Mouse (Mus musculus) MN1 (cell line): ENCODE results near the gene Cd101.
A peak's percentile ranks its signal among the peaks of the same experiment; 100 is the strongest.

ENCODE experiments used
- DNase-seq: peaks from one replicate; pipeline ENCODE4 v3.0.0-alpha.2; 2016; ENCODE audit warnings: low spot score

Cd101 gene

DNA sequence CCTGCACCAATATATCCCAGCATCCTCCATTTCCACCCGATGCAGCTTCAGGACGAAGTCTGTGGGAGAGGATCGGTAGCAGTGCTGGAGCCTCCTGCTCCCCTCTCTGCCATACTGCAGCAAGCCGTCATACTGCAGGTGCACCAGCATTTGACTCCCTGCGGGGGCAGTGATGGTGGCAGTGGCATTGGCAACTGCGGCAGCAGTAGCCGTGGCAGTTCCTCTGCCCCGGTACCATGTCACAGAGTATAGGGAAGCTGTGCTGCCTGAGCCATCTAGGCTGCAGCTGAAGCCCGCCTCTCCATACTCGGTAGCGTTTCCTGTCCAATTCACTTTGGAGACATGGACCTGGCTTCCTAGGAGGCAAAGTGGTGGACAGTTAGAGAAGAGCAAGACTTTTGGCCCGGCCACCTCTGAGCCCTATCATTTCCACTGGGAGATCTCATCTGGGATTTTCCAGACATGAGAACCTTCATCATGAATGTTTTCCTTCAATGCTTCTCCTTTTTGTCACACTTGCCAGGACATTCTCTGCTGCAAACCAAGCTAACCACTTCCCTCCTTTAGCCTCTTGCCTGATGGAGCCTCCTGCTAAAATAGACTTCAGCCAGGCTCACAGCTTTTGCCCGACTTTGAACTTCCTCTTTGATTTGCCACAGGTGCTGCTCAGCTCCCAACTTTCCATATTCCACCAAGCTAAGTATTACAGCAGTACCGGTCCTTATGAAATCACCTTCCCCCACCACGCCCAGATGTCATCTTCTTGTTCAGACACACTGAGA lies 25.6 kb downstream of the Cd101 start:
- DNase-seq, result no peak

DNA sequence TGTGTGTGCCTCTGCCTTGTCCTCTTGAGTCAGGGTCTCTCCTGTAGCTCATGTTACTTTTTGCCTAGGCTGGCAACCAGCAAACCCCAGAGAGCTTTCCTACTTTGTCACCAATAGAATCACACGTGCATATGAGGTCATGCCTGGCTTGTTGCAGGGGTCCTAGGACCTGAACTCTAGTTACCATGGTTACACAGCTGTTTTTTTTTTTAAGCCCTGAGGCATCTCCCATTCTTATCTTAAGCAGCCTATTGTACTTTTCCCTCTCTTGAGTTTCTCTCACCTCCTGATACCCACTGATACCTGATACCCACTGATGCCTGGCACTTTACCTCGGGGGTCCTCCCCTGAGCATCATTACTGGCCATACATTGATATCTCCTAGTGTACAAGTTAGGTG lies 29.6 kb downstream of the Cd101 start:
- DNase-seq, result no peak

DNA sequence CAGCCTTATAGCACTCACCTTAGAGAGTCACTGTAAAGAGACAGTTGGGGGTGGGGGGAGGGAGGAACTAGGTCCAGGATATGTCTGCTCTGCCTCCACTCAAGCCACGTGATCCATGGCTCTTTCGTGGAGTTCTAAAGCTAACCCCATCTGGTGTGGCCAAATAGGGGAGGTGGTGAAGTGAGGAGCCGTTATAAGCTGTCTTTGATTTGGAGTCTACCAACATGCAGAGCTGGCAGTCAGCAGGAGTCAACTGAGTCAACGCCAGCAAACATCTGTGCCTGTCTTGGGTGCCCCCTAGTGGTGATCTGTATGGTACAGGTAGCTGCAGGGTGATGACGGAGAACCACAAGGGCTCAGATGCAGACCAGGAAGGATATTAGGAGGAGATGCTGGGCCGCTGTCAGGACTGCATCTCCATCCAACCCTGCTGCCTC lies 30.4 kb downstream of the Cd101 start:
- DNase-seq, result peak; percentile 58

DNA sequence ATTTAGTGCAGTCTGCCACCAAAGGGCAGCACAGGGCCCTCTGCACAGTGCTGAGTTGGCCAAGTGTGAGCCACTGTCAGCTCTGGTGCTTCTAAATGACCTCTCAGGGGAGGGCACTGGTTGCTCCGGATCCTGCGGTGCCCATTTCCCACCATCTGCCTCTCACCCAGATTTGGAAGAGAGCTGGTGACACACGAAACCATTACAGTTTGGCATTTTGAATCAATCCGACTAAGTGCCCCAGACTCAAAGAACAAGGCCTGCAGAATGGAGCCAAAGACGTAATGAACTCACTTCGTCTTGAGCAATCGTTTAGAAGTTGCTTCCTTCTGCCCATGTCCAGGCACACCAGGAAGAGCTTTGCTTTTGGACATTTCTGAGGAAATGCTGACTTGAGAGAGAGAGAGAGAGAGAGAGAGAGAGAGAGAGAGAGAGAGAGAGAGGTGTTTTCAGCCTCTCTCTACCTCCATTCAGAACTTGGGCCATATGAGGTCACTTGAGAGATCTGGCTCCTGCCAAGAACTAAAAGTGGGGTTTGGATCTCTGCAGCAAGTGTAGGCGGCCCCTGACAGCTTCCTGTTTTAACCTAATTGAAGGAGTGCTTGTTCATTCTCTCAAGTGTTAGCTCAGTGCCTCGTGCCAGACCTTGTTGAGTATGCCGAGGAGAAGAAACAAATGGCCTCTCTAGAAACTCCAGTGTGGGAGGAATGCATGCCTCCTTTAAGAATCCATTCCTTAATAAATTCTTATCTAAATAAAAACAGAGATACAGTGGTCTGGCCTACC lies 31.4 kb downstream of the Cd101 start:
- peak; percentile 38 for DNase-seq

DNA sequence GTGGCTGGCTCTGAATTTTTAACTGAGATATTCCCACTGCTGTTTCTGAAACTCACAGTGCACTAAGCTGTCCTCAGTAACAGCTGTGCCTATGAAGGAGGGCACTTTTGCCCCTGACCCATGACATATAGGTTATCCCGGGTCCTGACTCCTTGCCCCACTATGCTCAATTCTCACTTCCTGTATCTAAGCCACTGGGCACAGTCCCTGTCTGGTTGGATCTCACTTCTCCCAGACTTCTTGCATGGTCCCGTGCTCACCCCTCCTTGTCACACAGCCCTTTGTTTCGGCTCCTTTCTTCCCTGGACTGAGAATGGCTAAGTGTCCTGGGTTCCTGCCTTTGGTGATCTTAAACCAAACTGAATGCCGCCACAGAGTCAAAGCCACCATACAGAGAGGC lies 35.1 kb downstream of the Cd101 start:
- no peak for DNase-seq

DNA sequence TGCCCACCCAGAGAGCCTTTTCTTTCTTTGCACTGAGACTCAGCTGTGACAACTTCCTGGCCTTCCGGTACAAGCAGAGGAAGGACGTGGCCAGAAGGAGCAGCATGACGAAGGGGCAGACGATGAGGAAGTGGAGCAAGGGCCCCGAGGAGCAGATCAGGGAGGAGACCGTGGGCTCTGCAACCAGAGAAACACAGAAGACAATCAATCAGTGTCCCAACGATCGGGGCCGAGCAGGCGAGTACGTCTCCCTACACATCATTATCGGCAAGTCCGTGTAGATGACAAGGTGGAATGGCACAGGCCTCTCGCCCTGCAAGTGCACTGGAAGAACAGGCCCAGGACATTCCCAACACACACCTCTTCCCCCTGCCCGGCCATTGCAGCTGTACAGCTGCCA lies 35.6 kb downstream of the Cd101 start:
- no peak for DNase-seq

DNA sequence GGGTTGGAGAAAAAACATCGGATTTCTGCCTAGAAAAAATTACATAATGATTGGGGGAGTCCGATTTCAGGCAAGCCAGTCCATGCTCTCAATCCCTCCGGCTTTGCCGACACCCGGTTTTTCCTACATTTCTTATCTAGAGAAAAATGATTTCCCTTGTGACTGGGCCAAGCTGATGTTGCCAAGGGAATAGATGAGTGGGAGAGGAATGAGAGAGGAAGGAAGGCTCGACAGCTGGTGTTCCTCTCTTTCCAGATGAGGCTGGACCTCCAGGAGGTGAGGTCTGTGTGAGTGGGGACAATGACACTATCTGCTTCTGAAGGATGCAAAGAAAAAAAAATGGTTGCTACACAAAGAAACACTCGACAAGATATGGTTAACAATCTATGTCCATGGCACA lies 36.2 kb downstream of the Cd101 start:
- no peak for DNase-seq

DNA sequence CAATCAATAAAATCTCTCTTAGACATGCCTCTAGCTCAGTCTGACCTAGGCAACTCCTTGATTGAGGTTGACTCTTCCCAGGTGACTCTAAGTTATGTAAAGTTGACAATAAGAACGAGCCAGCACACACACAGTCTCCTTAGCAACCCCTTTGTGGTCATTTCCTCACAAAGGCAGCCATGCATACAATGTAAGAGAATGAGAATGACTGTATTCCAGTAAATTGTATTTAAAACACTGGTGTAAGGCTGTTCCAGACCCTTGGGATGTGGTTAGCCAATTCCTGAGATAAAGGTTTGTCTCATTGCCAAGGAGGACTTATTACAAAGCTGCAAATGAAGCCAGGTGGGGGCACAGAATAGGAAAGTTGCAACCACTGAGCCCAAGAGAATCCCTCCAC lies 39.1 kb downstream of the Cd101 start:
- no peak for DNase-seq

DNA sequence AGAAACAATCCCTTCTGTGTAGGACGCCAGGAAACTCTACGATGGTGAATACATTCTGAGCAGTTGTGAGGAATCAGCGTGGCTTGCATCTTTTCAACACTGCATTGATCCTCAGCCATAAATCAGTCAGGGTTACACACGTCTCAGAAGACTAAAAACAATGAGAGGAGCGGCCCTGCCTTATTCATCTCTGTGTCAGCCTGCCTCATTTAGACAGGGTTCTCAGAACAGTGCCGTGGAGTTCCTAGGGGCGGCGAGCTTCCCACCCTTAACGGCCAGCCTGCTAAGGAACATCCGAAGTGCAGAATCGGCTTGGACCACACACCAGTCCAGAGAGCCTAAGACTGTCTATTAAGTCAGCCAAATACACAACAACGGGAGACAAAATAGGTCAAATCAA lies 39.9 kb downstream of the Cd101 start:
- no peak for DNase-seq

DNA sequence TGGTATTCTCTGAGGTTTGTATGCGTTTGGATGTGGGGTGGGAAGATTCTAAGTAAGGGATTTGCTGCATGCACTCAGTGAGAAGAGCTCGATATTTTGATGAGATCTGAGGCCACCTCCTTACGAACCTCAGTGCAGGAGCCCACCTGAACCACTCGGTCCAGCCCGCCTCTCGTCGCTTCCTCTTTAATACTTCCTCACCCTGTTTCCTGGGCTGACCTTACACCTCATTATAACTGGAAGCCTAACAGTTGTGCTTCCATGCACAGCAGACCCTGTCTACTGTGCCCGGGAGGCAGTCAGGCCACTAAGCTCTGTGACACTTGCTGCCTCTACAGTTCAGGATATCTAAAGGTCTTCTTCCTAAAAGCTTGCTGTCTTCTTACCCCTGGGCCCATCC lies 50.1 kb downstream of the Cd101 start:
- DNase-seq, result no peak

DNA sequence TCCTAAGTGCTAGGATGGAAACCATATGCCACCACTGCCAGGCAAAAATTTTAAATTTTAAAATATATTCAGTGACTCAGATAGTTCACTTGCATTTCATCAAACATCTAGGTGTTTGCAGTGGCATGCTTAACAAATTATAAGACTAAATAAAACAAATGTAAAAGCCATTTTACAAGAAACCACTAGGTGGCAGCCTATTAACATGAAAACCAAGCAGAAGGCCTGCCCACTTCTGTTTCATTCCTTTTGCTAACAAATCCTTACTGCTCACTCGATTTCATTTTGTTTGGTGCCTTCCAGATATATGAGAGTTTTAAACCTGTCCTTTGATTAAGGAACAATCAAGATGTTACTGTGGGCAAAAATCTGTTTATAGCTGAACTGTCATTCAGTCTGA lies 55.5 kb downstream of the Cd101 start:
- DNase-seq, result peak; percentile 60

DNA sequence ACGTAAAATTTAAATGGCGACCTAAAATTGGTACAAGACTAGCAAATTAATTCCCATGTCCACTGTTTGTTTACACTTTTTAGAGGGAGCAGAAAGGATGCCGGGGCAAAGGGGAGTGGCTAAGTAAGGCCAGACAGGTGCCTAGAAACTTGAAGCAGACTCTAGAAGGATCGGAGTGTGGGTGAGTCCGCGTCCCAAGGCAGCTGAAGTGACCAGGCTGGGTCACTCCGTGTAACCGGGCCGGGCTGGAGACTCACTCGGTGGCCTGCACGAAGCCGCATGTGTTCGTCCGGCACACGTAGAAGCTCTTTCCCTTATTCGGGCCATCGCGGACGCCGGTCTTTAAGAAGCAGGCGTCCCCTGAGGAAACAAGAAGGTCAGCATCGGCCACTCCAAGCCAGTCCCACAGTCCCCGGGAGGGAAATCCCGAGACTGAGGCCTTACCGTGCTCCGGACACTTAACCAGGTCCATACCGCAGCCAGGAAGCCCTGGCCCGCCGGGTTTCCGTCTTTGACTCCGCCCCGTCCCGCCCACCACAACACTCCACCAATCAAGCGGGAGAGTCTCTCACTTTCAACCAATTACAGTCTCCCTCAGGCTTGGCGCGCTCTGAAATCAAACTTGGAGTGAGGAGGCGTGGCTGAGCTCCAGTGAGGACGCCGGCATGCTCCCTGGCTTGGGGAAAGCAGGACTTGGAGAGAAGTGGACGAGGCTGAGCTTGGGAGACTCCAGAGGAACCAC lies 60.0 kb downstream of the Cd101 start, which contains the start of gene Ttf2:
Gene Ttf2 (minus strand): TSS at position 488 of the 742 bp plus-strand sequence.
- DNase-seq, result peak; percentile 91

DNA sequence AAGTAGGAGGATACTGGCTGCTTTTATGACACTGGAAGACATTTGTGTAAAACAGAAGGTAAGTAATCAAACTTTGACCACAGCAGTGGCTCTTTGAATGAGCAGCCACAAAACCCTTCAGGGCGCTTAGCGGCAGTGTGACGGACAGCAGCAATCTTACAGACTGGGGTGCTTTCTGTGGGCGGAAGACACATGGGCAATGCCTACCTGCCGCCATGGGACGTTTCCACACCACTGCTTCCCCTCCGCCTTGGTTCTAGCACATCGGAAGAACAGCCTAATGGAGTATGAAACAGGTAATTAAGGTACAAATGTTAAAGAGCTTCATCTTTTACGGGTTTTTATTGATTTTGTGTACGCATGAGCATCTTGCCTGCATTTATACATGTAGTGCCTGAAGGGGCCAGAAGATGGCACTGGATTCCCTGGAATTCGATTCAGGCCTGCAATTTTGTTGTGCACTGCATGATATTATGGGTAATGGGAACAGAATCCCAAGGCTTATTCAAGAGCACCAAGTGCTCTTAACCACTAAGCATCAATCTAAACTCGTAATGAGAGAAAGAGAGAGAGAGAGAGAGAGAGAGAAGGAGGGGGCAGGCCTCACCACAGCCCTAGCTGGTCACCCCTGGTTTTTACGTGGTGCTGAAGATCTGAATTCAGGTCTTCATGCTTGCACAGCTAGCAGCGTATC lies 65.4 kb downstream of the Cd101 start:
- peak; percentile 58 for DNase-seq

DNA sequence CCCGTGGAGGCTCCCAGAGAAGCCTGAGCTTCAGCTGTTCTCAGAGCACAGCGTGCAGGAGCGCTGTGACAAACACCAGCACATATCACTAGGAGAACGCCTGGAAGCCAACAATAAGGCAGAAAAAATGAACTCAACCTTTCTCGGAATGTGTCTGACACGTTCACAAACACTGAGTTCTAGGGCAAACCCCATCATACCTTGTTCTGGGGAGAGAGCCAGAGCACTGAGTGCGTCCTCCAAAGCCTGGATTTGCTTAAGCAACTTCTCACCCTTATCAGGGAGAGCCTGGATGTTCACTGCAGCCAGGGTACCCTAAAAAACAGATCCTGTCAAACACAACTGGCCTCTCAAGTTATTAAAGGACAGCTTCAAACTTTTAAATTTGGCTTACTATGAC lies 67.9 kb downstream of the Cd101 start:
- DNase-seq, result no peak

DNA sequence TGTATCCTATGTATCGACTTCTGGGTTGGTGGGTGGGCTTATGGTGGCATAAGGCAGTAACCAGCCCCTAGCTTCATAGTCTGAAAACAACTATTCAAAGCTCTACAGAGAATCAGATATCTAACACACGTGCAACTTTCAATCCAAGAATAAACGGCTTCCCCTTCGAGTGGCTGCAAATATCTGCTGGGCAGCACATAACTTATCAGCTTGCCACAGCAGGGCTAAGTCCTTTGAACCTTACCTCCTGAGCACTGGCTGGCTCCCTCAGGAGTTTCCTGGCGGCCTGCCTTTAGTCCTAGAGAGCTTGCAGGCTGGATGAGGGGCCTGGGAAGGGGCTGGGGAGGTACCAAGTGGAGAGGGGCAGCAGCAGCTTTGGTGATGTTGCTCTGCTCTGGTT lies 68.3 kb downstream of the Cd101 start:
- DNase-seq, result no peak

DNA sequence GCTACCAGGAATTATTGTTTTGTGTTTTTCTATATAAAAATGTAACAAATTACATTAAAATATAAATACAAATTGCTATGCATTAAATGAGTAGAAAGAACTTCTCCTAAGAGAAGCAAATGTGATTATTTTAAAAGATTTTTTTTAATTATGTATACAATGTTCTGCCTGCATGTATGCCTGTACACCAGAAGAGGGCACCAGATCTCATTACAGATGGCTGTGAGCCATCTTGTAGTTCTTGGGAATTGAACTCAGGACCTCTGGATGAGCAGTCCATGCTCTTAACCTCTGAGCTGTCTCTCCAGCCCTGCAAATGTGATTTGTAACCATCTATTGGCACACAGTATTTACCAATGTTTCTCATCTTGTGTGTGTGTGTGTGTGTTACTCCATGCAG lies 74.7 kb downstream of the Cd101 start:
- DNase-seq, result no peak

DNA sequence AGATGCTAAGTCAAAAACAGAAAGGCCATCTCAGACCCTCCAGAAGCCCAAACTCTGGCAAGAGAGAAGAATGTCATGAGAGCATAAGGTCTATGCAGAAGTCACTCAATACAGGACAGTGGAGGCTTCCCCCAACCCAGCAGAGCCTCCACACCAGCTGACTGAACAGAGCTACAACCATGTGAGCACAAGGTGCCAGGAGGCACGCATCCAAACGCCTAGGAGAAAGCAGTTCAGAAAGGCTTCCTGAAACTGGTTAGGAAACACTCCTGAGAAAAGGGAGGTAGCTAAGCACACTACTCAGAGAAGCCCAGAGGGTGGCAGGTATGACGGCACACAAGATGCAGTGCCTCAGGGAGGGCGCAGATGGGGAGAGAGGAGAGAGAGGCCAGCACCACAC lies 77.8 kb downstream of the Cd101 start:
- no peak for DNase-seq

DNA sequence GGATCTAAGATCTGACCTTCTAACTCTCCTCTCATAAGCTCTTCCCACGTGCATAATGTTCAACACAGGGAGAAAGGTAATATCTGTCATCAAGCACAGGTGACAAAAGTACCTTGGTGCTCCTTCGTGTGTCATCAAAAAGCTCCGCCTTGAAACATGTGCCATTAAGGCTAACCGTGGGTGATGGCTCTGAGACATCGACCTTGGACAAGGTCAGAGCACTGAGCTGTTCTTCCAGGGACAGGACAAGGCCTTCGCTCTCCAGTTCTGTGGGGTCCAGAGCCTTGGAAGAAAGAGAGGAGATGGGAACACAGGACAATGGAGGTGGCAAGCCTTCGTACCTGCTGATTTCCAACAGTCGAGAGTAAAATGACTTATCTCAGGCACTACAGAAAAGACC lies 82.1 kb downstream of the Cd101 start:
- DNase-seq, result no peak
